Comparison of ENCODE assay signal across 11 mouse cellular contexts in genomic region chr8:48300061-48300460, GRCm38 (mm10).
A peak's percentile ranks its signal among the peaks of the same experiment; 100 is the strongest.
DNase-seq lines count a peak whose midpoint lies in the region; ATAC-seq lines count a peak whose summit lies in the region.
"Had no signal": no experiment of that assay in that cellular context is flagged by ENCODE, and none has a peak within 500 bp of the region (broad histone marks: within the 10 kb centered on the region; RNA-seq: fewer than 3 reads in every experiment).

No protein-coding gene starts in this region.

- no peak overlapping the region for H3K4me3 ChIP-seq in hindbrain, embryonic 14.5 days (replicated peaks; ENCODE audit: low read length)
- no peak overlapping the region for H3K4me3 ChIP-seq in hindbrain, embryonic 10.5 days
- H3K4me3 ChIP-seq in embryonic facial prominence, embryonic 13.5 days, result no peak overlapping the region
- H3K4me3 ChIP-seq: heart, embryonic 15.5 days had no signal

- peaks cover 33% of the 10 kb centered on the region for H3K36me3 ChIP-seq in hindbrain, embryonic 14.5 days (replicated peaks; ENCODE audit: control insufficient read depth, insufficient read depth)
- peaks cover 62% of the 10 kb centered on the region for H3K36me3 ChIP-seq in hindbrain, embryonic 10.5 days
- H3K36me3 ChIP-seq in embryonic facial prominence, embryonic 13.5 days, result peaks cover 41% of the 10 kb centered on the region
- H3K36me3 ChIP-seq: heart, embryonic 15.5 days had no signal

- peaks cover 11% of the 10 kb centered on the region; the same call in 1 of the 2 replicates for H3K4me1 ChIP-seq in hindbrain, embryonic 14.5 days (replicated peaks; ENCODE audit: control insufficient read depth, insufficient read depth, low read length)
- peaks cover 11% of the 10 kb centered on the region; the same call in 1 of the 2 replicates for H3K4me1 ChIP-seq in hindbrain, embryonic 10.5 days (replicated peaks)
- peaks cover 14% of the 10 kb centered on the region for H3K4me1 ChIP-seq in embryonic facial prominence, embryonic 13.5 days
- H3K4me1 ChIP-seq: heart, embryonic 15.5 days had no signal

- no peaks in the 10 kb centered on the region for H3K9me3 ChIP-seq in hindbrain, embryonic 14.5 days (ENCODE audit: control insufficient read depth, low read length)
- no peaks in the 10 kb centered on the region for H3K9me3 ChIP-seq in hindbrain, embryonic 10.5 days
- no peaks in the 10 kb centered on the region; the same call in 1 of the 2 replicates for H3K9me3 ChIP-seq in embryonic facial prominence, embryonic 13.5 days
- H3K9me3 ChIP-seq: heart, embryonic 15.5 days had no signal

- no peaks in the 10 kb centered on the region for H3K27me3 ChIP-seq in hindbrain, embryonic 14.5 days (ENCODE audit: control insufficient read depth, insufficient read depth, low read length)
- H3K27me3 ChIP-seq in hindbrain, embryonic 10.5 days (ENCODE audit: insufficient read depth, poor library complexity, severe bottlenecking), result no peaks in the 10 kb centered on the region
- H3K27me3 ChIP-seq in embryonic facial prominence, embryonic 13.5 days, result no peaks in the 10 kb centered on the region
- H3K27me3 ChIP-seq: heart, embryonic 15.5 days; Patski had no signal

- no peak for DNase-seq in hindbrain, embryonic 14.5 days (ENCODE audit: low spot score)
- no peak for DNase-seq in hindbrain, embryonic 10.5 days (ENCODE audit: low spot score)
- peak; percentile 77 for DNase-seq in embryo, embryonic 10 days (ENCODE audit: low spot score)
- DNase-seq in mesoderm, embryonic 11.5 days (ENCODE audit: low read depth, low spot score), result peak; percentile 87
- DNase-seq in right cerebral cortex, postnatal 14 days, result no peak
- DNase-seq in right cerebral cortex, postnatal 36 days (ENCODE audit: low spot score in 2 of 2), result no peak
- DNase-seq: adrenal gland, postnatal 25 days had no signal

- no peak for ATAC-seq in hindbrain, embryonic 14.5 days (ENCODE audit: low FRiP score)
- ATAC-seq in embryonic facial prominence, embryonic 13.5 days (ENCODE audit: insufficient number of reproducible peaks, insufficient read depth, low FRiP score, low TSS enrichment, low read depth), result peak; percentile 26; the same call in 1 of the 2 replicates
- ATAC-seq: CD4-positive, CD25-positive, alpha-beta regulatory T cell, adult 4 months; Patski had no signal

- H3K4me2 ChIP-seq in hindbrain, embryonic 14.5 days (replicated peaks), result peak overlapping the region; percentile 29; the same call in 1 of the 2 replicates
- H3K4me2 ChIP-seq in embryonic facial prominence, embryonic 13.5 days, result peak overlapping the region; percentile 36
- H3K4me2 ChIP-seq: heart, embryonic 15.5 days had no signal

- no peak overlapping the region for H3K9ac ChIP-seq in hindbrain, embryonic 14.5 days
- no peak overlapping the region for H3K9ac ChIP-seq in embryonic facial prominence, embryonic 13.5 days
- H3K9ac ChIP-seq: heart, embryonic 15.5 days had no signal

- H3K27ac ChIP-seq in hindbrain, embryonic 14.5 days, result no peak overlapping the region
- no peak overlapping the region for H3K27ac ChIP-seq in hindbrain, embryonic 10.5 days
- no peak overlapping the region for H3K27ac ChIP-seq in embryonic facial prominence, embryonic 13.5 days
- H3K27ac ChIP-seq: heart, embryonic 15.5 days had no signal

- WGBS in hindbrain, embryonic 14.5 days, result 36% methylated on average over 8 of the region's 8 CpGs
- 64% methylated on average over 8 of the region's 8 CpGs for WGBS in hindbrain, embryonic 10.5 days
- 24% methylated on average over 8 of the region's 8 CpGs for WGBS in embryonic facial prominence, embryonic 13.5 days

Comparison
In these comparisons a context has a peak if more than half of its experiments do, and no peak if none do; other contexts are left out.
1. DNase-seq: peak in embryo, embryonic 10 days (single experiment) and mesoderm, embryonic 11.5 days (single experiment); none in hindbrain, embryonic 14.5 days (single experiment), hindbrain, embryonic 10.5 days (single experiment), right cerebral cortex, postnatal 14 days (single experiment) and right cerebral cortex, postnatal 36 days (0 of 2).